In genomic region chr5:113018190-113018589, GRCm38 (mm10) we compare ENCODE assay signal across 18 mouse cellular contexts. TPM values are rescaled to one million over a fixed set of nuclear protein-coding genes. Genes with fewer than 3 reads are reported as not detected.
DNase-seq lines count a peak whose midpoint lies in the region; ATAC-seq and TF ChIP-seq lines count a peak whose summit lies in the region.
"Had no signal": no experiment of that assay in that cellular context is flagged by ENCODE, and none has a peak within 500 bp of the region (broad histone marks: within the 10 kb centered on the region; RNA-seq: fewer than 3 reads in every experiment).

No protein-coding gene starts in this region.

- H3K4me2 ChIP-seq in heart, embryonic 12.5 days, result peak overlapping the region; percentile 0; the same call in 1 of the 2 replicates
- no peak overlapping the region for H3K4me2 ChIP-seq in intestine, postnatal 0 days (replicated peaks; ENCODE audit: low read depth)
- H3K4me2 ChIP-seq: embryonic facial prominence, embryonic 12.5 days had no signal

- no peak for ATAC-seq in heart, embryonic 12.5 days (ENCODE audit: insufficient number of reproducible peaks, low FRiP score)
- ATAC-seq in frontal cortex, adult (ENCODE audit: low TSS enrichment), result peak; percentile 66
- no peak for ATAC-seq in intestine, postnatal 0 days
- ATAC-seq: CD4-positive, CD25-positive, alpha-beta regulatory T cell, adult 4 months had no signal

- WGBS in heart, embryonic 12.5 days, result 38% methylated on average over 8 of the region's 8 CpGs
- WGBS in intestine, postnatal 0 days, result 58% methylated on average over 8 of the region's 8 CpGs

- no peak overlapping the region for H3K9ac ChIP-seq in heart, embryonic 12.5 days
- H3K9ac ChIP-seq in intestine, postnatal 0 days (ENCODE audit: low read depth, low read length), result no peak overlapping the region
- H3K9ac ChIP-seq: embryonic facial prominence, embryonic 12.5 days had no signal

- no peak for DNase-seq in heart, adult 8-10 months (ENCODE audit: low spot score)
- DNase-seq in layer of hippocampus, adult 18-20 months (ENCODE audit: low spot score in 2 of 2), result peak; percentile 79 to 94
- DNase-seq in left cerebral cortex, postnatal 14 days (ENCODE audit: low spot score in 2 of 2), result peak; percentile 68 to 79
- no peak for DNase-seq in testis, postnatal 10 days (ENCODE audit: low spot score)
- no peak for DNase-seq in gastrocnemius, postnatal 25 days
- DNase-seq: cerebellum, adult 9-11 months; heart, adult 11 months; liver had no signal

- no peaks in the 10 kb centered on the region for H3K9me3 ChIP-seq in heart, embryonic 12.5 days (replicated peaks)
- no peaks in the 10 kb centered on the region for H3K9me3 ChIP-seq in intestine, postnatal 0 days (ENCODE audit: control insufficient read depth)
- H3K9me3 ChIP-seq: embryonic facial prominence, embryonic 12.5 days had no signal

- no peaks in the 10 kb centered on the region for H3K27me3 ChIP-seq in heart, embryonic 12.5 days (replicated peaks)
- H3K27me3 ChIP-seq in intestine, postnatal 0 days (replicated peaks; ENCODE audit: control insufficient read depth, insufficient read depth, low read length), result no peaks in the 10 kb centered on the region
- H3K27me3 ChIP-seq: embryonic facial prominence, embryonic 12.5 days had no signal

- H3K27ac ChIP-seq in heart, embryonic 12.5 days (ENCODE audit: poor library complexity, severe bottlenecking), result 0 out of 2 replicates have a peak overlapping the region, but pooled peaks have one; percentile 17
- no peak overlapping the region for H3K27ac ChIP-seq in intestine, postnatal 0 days (ENCODE audit: low read depth, low read length)
- H3K27ac ChIP-seq: embryonic facial prominence, embryonic 12.5 days; kidney, postnatal 0 days had no signal

- peaks cover 39% of the 10 kb centered on the region for H3K4me1 ChIP-seq in heart, embryonic 12.5 days (replicated peaks)
- H3K4me1 ChIP-seq in intestine, postnatal 0 days (replicated peaks; ENCODE audit: control insufficient read depth, insufficient read depth, low read length), result no peaks in the 10 kb centered on the region; the same call in 1 of the 2 replicates

- no peaks in the 10 kb centered on the region for H3K36me3 ChIP-seq in heart, embryonic 12.5 days
- no peaks in the 10 kb centered on the region for H3K36me3 ChIP-seq in intestine, postnatal 0 days (ENCODE audit: control insufficient read depth, insufficient read depth)
- H3K36me3 ChIP-seq: embryonic facial prominence, embryonic 12.5 days had no signal

- intact Hi-C loops in left cerebral cortex, postnatal 14 days (cut with DNase I), result loop anchor here (5.0 kb wide), 1 partner anchor 86 kb away; no protein-coding TSS in a partner anchor

- no peak overlapping the region for H3K4me3 ChIP-seq in heart, embryonic 12.5 days
- no peak overlapping the region for H3K4me3 ChIP-seq in intestine, postnatal 0 days (ENCODE audit: low read depth, low read length)
- H3K4me3 ChIP-seq: embryonic facial prominence, embryonic 12.5 days had no signal

- no peak for TF ChIP-seq CTCF in intestine, postnatal 0 days (IDR thresholded peaks at IDR 0.05; ENCODE audit: low read depth)

RNA-seq across cellular contexts. Expression of gene Grk3, which starts 2.6 kb away (rescaled TPM):
- polyA plus RNA-seq in heart, embryonic 12.5 days (2016; fragmentation: Nextera tagmentation; extraction: Ambion mirVana), result 14.1 and 16.1 TPM in 2 replicates
- total RNA-seq in heart, adult 8-10 months (2022), result 1 to 10 TPM; 3.5 to 5.2 (median 4.6) TPM
- total RNA-seq in layer of hippocampus, adult 18-20 months (2021), result 10 to 100 TPM; 80.7 to 81.4 TPM
- total RNA-seq in left cerebral cortex, postnatal 14 days (2021), result 10 to 100 TPM; 59.1 to 59.7 TPM
- 1 to 10 TPM; 3.6 to 4.5 TPM for total RNA-seq in gastrocnemius, postnatal 25 days (2021)
- 2.9 and 4.4 TPM in 2 replicates for polyA plus RNA-seq in intestine, postnatal 0 days (2015; fragmentation: Nextera tagmentation; extraction: Ambion mirVana)

RNA-seq across cellular contexts. Expression of gene Crybb2, which starts 51.7 kb away (rescaled TPM):
- not detected in 2 replicates for polyA plus RNA-seq in heart, embryonic 12.5 days (2016; fragmentation: Nextera tagmentation; extraction: Ambion mirVana)
- not detected for total RNA-seq in heart, adult 8-10 months (2022)
- not detected for total RNA-seq in layer of hippocampus, adult 18-20 months (2021)
- not detected for total RNA-seq in left cerebral cortex, postnatal 14 days (2021)
- total RNA-seq in gastrocnemius, postnatal 25 days (2021), result not detected
- not detected in 2 replicates for polyA plus RNA-seq in intestine, postnatal 0 days (2015; fragmentation: Nextera tagmentation; extraction: Ambion mirVana)
- polyA plus RNA-seq: CD4-positive, CD25-positive, alpha-beta regulatory T cell, adult 4 months; embryonic facial prominence, embryonic 12.5 days; forebrain, embryonic 11.5 days; intestine, embryonic 14.5 days; kidney, postnatal 0 days; lung, embryonic 16.5 days; testis, adult 2 months had no signal

Comparison
In these comparisons a context has a peak if more than half of its experiments do, and no peak if none do; other contexts are left out.
1. DNase-seq: peak in layer of hippocampus, adult 18-20 months (2 of 2) and left cerebral cortex, postnatal 14 days (2 of 2); none in heart, adult 8-10 months (single experiment), testis, postnatal 10 days (single experiment) and gastrocnemius, postnatal 25 days (single experiment).
2. RNA of gene Grk3, which starts 2.6 kb away (total RNA-seq): 80.7 to 81.4 TPM in layer of hippocampus, adult 18-20 months and 59.1 to 59.7 TPM in left cerebral cortex, postnatal 14 days; 3.5 to 5.2 TPM in heart, adult 8-10 months and 3.6 to 4.5 TPM in gastrocnemius, postnatal 25 days; every median in the first group is over 4 times any median in the second.